Mouse (Mus musculus) thymus, adult 2 months (tissue): ENCODE results near the gene Atg7.

Source experiments
- CTCF ChIP-seq: fragments of 200-500 bp; IDR thresholded peaks from 2 replicates; pipeline ENCODE4 v1.5.1; 2012; ENCODE audit warnings: mild to moderate bottlenecking, control low read depth, low read length, moderate library complexity, borderline replicate concordance; ENCODE audit not compliant: control insufficient read depth, poor library complexity, insufficient read depth; ENCODE audit errors: extremely low read depth
- POLR2A ChIP-seq: fragments of 200-500 bp; IDR thresholded peaks from 2 replicates; pipeline ENCODE4 v1.6.1; 2012; ENCODE audit warnings: mild to moderate bottlenecking, low read length, control low read depth, moderate library complexity; ENCODE audit not compliant: control insufficient read depth, poor library complexity, insufficient read depth; ENCODE audit errors: extremely low read depth

GRCm38 (mm10) chr6:114791846-114792245 is 148.9 kb downstream of the Atg7 start:
- no peak for TF ChIP-seq CTCF
- no peak for TF ChIP-seq POLR2A
